Mouse (Mus musculus): Measurements from ENCODE around the gene Cntfr. TPM values are rescaled to one million over a fixed set of nuclear protein-coding genes. Genes with fewer than 3 reads are reported as not detected.

Gene Cntfr
- polyA plus RNA-seq, 1 experiment from 2014 or later, result 5.5 TPM

GRCm38 (mm10) chr4:41633001-41633400 is 63.9 kb downstream of the Cntfr start:
- 62% methylated on average over 9 of the region's 9 CpGs for WGBS
- Histone ChIP-seq H3K9ac (replicated peaks) (no peak overlapping the region), H3K4me3 (replicated peaks) (no peak overlapping the region), H3K27me3 (peaks cover 74% of the 10 kb centered on the region), H3K36me3 (no peaks in the 10 kb centered on the region; the same call in 1 of the 2 replicates), H3K27ac (no peak overlapping the region), H3K9me3 (no peaks in the 10 kb centered on the region), H3K4me2 (no peak overlapping the region), H3K4me1 (replicated peaks) (peaks cover 80% of the 10 kb centered on the region)
- no peak for ATAC-seq (ENCODE audit: insufficient number of reproducible peaks, insufficient read depth, low FRiP score, low TSS enrichment, low read depth)

GRCm38 (mm10) chr4:41631390-41631789 is 65.5 kb downstream of the Cntfr start:
- Histone ChIP-seq H3K9ac (replicated peaks) (no peak overlapping the region), H3K36me3 (no peaks in the 10 kb centered on the region), H3K27ac (no peak overlapping the region), H3K27me3 (peaks cover 68% of the 10 kb centered on the region), H3K4me2 (peak overlapping the region; percentile 31), H3K4me3 (replicated peaks) (0 out of 2 replicates have a peak overlapping the region, but pooled peaks have one; percentile 4), H3K9me3 (no peaks in the 10 kb centered on the region), H3K4me1 (replicated peaks) (peaks cover 74% of the 10 kb centered on the region)
- 3% methylated on average over 11 of the region's 11 CpGs for WGBS
- ATAC-seq (ENCODE audit: insufficient number of reproducible peaks, insufficient read depth, low FRiP score, low TSS enrichment, low read depth), result no peak

- Histone ChIP-seq H3K4me2 (no peak overlapping the region), H3K4me3 (replicated peaks) (no peak overlapping the region), H3K36me3 (no peaks in the 10 kb centered on the region), H3K27ac (no peak overlapping the region), H3K9me3 (no peaks in the 10 kb centered on the region), H3K9ac (replicated peaks) (no peak overlapping the region), H3K27me3 (peaks cover 78% of the 10 kb centered on the region), H3K4me1 (replicated peaks) (peaks cover 62% of the 10 kb centered on the region)
- 37% methylated on average over 6 of the region's 6 CpGs for WGBS
- ATAC-seq (ENCODE audit: insufficient number of reproducible peaks, insufficient read depth, low FRiP score, low TSS enrichment, low read depth), result no peak
Observed at GRCm38 (mm10) chr4:41630196-41630595, 66.7 kb downstream of the Cntfr start.

- H3K36me3 ChIP-seq, result no peaks in the 10 kb centered on the region
- H3K4me2 ChIP-seq, result peak overlapping the region; percentile 24
- H3K27me3 ChIP-seq, result peaks cover 80% of the 10 kb centered on the region
- peak overlapping the region; percentile 67 for H3K27ac ChIP-seq
- H3K4me3 ChIP-seq (replicated peaks), result no peak overlapping the region
- no peak overlapping the region for H3K9ac ChIP-seq (replicated peaks)
- peak; percentile 78 for ATAC-seq (ENCODE audit: insufficient number of reproducible peaks, insufficient read depth, low FRiP score, low TSS enrichment, low read depth)
- 3% methylated on average over 8 of the region's 8 CpGs for WGBS
- no peaks in the 10 kb centered on the region for H3K9me3 ChIP-seq
- H3K4me1 ChIP-seq (replicated peaks), result peaks cover 56% of the 10 kb centered on the region
Observed at GRCm38 (mm10) chr4:41628202-41628927, 68.5 kb downstream of the Cntfr start.

- 85% methylated on average over 14 of the region's 14 CpGs for WGBS
- no peak overlapping the region for H3K9ac ChIP-seq (replicated peaks)
- H3K36me3 ChIP-seq, result no peaks in the 10 kb centered on the region
- H3K4me2 ChIP-seq, result no peak overlapping the region
- H3K4me1 ChIP-seq (replicated peaks), result peaks cover 5% of the 10 kb centered on the region; the same call in 1 of the 2 replicates
- no peak for ATAC-seq (ENCODE audit: insufficient number of reproducible peaks, insufficient read depth, low FRiP score, low TSS enrichment, low read depth)
- H3K9me3 ChIP-seq, result no peaks in the 10 kb centered on the region
- H3K27me3 ChIP-seq, result peaks cover 95% of the 10 kb centered on the region
- no peak overlapping the region for H3K27ac ChIP-seq
- H3K4me3 ChIP-seq (replicated peaks), result no peak overlapping the region
Observed at GRCm38 (mm10) chr4:41622071-41622470, 74.8 kb downstream of the Cntfr start.

GRCm38 (mm10) chr4:41618916-41619746 is 77.8 kb downstream of the Cntfr start:
- H3K27me3 ChIP-seq, result peaks cover 95% of the 10 kb centered on the region
- WGBS, result 32% methylated on average over 12 of the region's 12 CpGs
- no peaks in the 10 kb centered on the region for H3K36me3 ChIP-seq
- no peak overlapping the region for H3K9ac ChIP-seq (replicated peaks)
- no peak overlapping the region for H3K4me3 ChIP-seq (replicated peaks)
- H3K9me3 ChIP-seq, result no peaks in the 10 kb centered on the region
- no peak overlapping the region for H3K27ac ChIP-seq
- H3K4me2 ChIP-seq, result no peak overlapping the region
- peaks cover 5% of the 10 kb centered on the region; the same call in 1 of the 2 replicates for H3K4me1 ChIP-seq (replicated peaks)
- ATAC-seq (ENCODE audit: insufficient number of reproducible peaks, insufficient read depth, low FRiP score, low TSS enrichment, low read depth), result no peak

- no peaks in the 10 kb centered on the region for H3K9me3 ChIP-seq
- no peak for ATAC-seq (ENCODE audit: insufficient number of reproducible peaks, insufficient read depth, low FRiP score, low TSS enrichment, low read depth)
- no peak overlapping the region for H3K4me3 ChIP-seq (replicated peaks)
- H3K4me2 ChIP-seq, result no peak overlapping the region
- H3K4me1 ChIP-seq (replicated peaks), result peaks cover 5% of the 10 kb centered on the region; the same call in 1 of the 2 replicates
- no peak overlapping the region for H3K27ac ChIP-seq
- no peak overlapping the region; the same call in 1 of the 2 replicates for H3K9ac ChIP-seq (replicated peaks)
- H3K27me3 ChIP-seq, result peaks cover 94% of the 10 kb centered on the region
- 68% methylated on average over 9 of the region's 9 CpGs for WGBS
- no peaks in the 10 kb centered on the region for H3K36me3 ChIP-seq
Observed at GRCm38 (mm10) chr4:41615661-41616599, 81.0 kb downstream of the Cntfr start.

- Histone ChIP-seq H3K27me3 (peaks cover 91% of the 10 kb centered on the region), H3K36me3 (no peaks in the 10 kb centered on the region), H3K27ac (no peak overlapping the region), H3K4me1 (replicated peaks) (peaks cover 5% of the 10 kb centered on the region; the same call in 1 of the 2 replicates), H3K9me3 (no peaks in the 10 kb centered on the region), H3K9ac (replicated peaks) (no peak overlapping the region), H3K4me2 (no peak overlapping the region), H3K4me3 (replicated peaks) (no peak overlapping the region)
- ATAC-seq (ENCODE audit: insufficient number of reproducible peaks, insufficient read depth, low FRiP score, low TSS enrichment, low read depth), result no peak
- WGBS, result 10% methylated on average over 7 of the region's 7 CpGs
Observed at GRCm38 (mm10) chr4:41614156-41614555, 82.7 kb downstream of the Cntfr start.

GRCm38 (mm10) chr4:41612166-41612565 is 84.7 kb downstream of the Cntfr start:
- no peak overlapping the region for H3K9ac ChIP-seq (replicated peaks)
- WGBS, result 57% methylated on average over 8 of the region's 8 CpGs
- H3K36me3 ChIP-seq, result no peaks in the 10 kb centered on the region
- ATAC-seq (ENCODE audit: insufficient number of reproducible peaks, insufficient read depth, low FRiP score, low TSS enrichment, low read depth), result no peak
- no peaks in the 10 kb centered on the region for H3K4me1 ChIP-seq (replicated peaks)
- H3K4me3 ChIP-seq (replicated peaks), result no peak overlapping the region
- H3K4me2 ChIP-seq, result no peak overlapping the region
- H3K27me3 ChIP-seq, result peaks cover 74% of the 10 kb centered on the region
- H3K9me3 ChIP-seq, result no peaks in the 10 kb centered on the region
- no peak overlapping the region for H3K27ac ChIP-seq

- WGBS, result 38% methylated on average over 6 of the region's 6 CpGs
- no peak overlapping the region for H3K27ac ChIP-seq
- H3K9me3 ChIP-seq, result no peaks in the 10 kb centered on the region
- no peak overlapping the region for H3K9ac ChIP-seq (replicated peaks)
- peaks cover 59% of the 10 kb centered on the region for H3K27me3 ChIP-seq
- no peaks in the 10 kb centered on the region for H3K36me3 ChIP-seq
- H3K4me2 ChIP-seq, result no peak overlapping the region
- H3K4me3 ChIP-seq (replicated peaks), result no peak overlapping the region
- no peaks in the 10 kb centered on the region for H3K4me1 ChIP-seq (replicated peaks)
- ATAC-seq (ENCODE audit: insufficient number of reproducible peaks, insufficient read depth, low FRiP score, low TSS enrichment, low read depth), result no peak
Observed at GRCm38 (mm10) chr4:41610594-41610980, 86.3 kb downstream of the Cntfr start.
